Mouse (Mus musculus) forebrain, embryonic 15.5 days (tissue): ENCODE measurements at regions not wholly inside any gene's neighbourhood (a gene's known extent, or its start where the extent isn't known, plus 50 kb on each side); places are given as distances from the start of the nearest gene placed in this dataset. TPM values are rescaled to one million over a fixed set of nuclear protein-coding genes. Genes with fewer than 3 reads are reported as not detected.

Source experiments
- ATAC-seq: fragments of 200-750 bp; cut with Nextera tagmentation; replicated peaks from 2 replicates; pipeline ENCODE4 v1.8.0; 2017; ENCODE audit warnings: mild to moderate bottlenecking, moderate TSS enrichment, moderate library complexity
- H3K27ac ChIP-seq: fragments of 300-500 bp; sonication (generic); replicated peaks from 2 replicates; pipeline ENCODE4 v1.5.1; 2015; ENCODE audit warnings: mild to moderate bottlenecking, inconsistent platforms
- H3K27me3 ChIP-seq: fragments of 300-500 bp; sonication (generic); 2 replicates; pipeline ENCODE4 v1.6.1; 2015; ENCODE audit warnings: inconsistent platforms
- H3K36me3 ChIP-seq: fragments of 300-500 bp; sonication (generic); 2 replicates; pipeline ENCODE4 v1.6.1; 2015; ENCODE audit warnings: mild to moderate bottlenecking, inconsistent platforms
- H3K4me1 ChIP-seq: fragments of 300-500 bp; sonication (generic); 2 replicates; pipeline ENCODE4 v1.6.1; 2015; ENCODE audit warnings: inconsistent platforms
- H3K4me2 ChIP-seq: fragments of 300-500 bp; sonication (generic); replicated peaks from 2 replicates; pipeline ENCODE4 v1.6.1; 2015; ENCODE audit warnings: mild to moderate bottlenecking, inconsistent platforms
- H3K4me3 ChIP-seq: fragments of 300-500 bp; sonication (generic); 2 replicates; pipeline ENCODE4 v1.5.1; 2015; ENCODE audit warnings: mild to moderate bottlenecking, inconsistent platforms
- H3K9ac ChIP-seq: fragments of 300-500 bp; sonication (generic); replicated peaks from 2 replicates; pipeline ENCODE4 v1.6.1; 2015; ENCODE audit warnings: mild to moderate bottlenecking, inconsistent platforms
- H3K9me3 ChIP-seq: fragments of 300-500 bp; sonication (generic); 2 replicates; pipeline ENCODE4 v1.6.1; 2016; ENCODE audit warnings: inconsistent platforms
- WGBS: fragments of 180-500 bp; shearing (Covaris S2); methylation state at CpG from one replicate; pipeline ENCODE4 v1.1.7; 2015; ENCODE audit warnings: mixed read lengths; 5-methylcytosine and 5-hydroxymethylcytosine counted together
- microRNA counts: library from miRNA; unstranded; fragments of <30 nt; microRNA quantifications from one replicate; lab custom pipeline; 2016
- microRNA-seq: library from miRNA; unstranded; fragments of <30 nt; microRNA quantifications from one replicate; pipeline ENCODE4, GENCODE M21; 2016

DNA sequence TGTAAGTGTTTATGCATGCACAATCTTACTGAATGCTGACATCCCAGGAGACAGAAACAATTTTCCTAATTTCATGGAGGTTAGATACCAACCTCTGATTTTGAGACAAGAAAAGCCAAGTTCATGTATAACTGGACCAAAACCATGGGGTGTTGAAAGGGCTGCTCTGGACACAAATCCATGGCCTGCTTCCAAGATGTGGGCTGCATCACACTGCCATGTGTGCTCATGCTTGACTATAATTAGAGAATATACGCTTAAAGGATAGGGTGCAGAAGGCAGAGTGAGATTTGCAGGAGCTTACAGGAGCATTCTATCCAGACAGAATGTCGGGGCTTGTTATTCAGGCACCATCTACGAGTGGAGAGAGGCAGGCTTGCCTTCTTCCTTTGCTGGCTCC is 64.8 kb upstream of the Runx1 start:
- Histone ChIP-seq H3K9me3 (no peaks in the 10 kb centered on the region), H3K27ac (no peak overlapping the region), H3K4me1 (no peaks in the 10 kb centered on the region), H3K4me3 (no peak overlapping the region), H3K4me2 (no peak overlapping the region), H3K36me3 (no peaks in the 10 kb centered on the region), H3K9ac (no peak overlapping the region), H3K27me3 (no peaks in the 10 kb centered on the region)
- 76% methylated on average over 3 of the region's 3 CpGs for WGBS
- no peak for ATAC-seq

DNA sequence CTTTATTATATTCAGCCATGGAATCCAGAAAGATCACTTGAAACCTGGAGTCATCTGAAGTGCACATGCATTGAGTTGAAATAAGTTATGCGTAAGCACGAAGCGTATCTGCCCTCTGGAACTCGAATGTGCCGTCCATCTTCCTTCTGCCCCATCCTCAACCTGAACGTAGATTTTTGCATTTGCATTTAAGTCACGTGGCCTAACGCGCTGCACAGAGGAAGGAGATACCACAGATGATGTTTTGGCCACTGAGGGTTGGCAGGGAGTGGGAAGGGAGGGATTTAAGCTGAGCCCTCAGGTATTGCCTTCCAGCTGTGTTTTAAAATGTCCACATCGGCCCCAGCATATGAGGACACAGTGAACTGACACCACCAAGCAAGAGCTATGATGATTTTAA is 63.6 kb upstream of the Runx1 start:
- Histone ChIP-seq H3K4me1 (no peaks in the 10 kb centered on the region), H3K36me3 (no peaks in the 10 kb centered on the region), H3K4me2 (no peak overlapping the region), H3K27me3 (no peaks in the 10 kb centered on the region), H3K9ac (no peak overlapping the region), H3K27ac (no peak overlapping the region), H3K4me3 (no peak overlapping the region), H3K9me3 (no peaks in the 10 kb centered on the region)
- ATAC-seq, result no peak
- 92% methylated on average over 10 of the region's 10 CpGs for WGBS

DNA sequence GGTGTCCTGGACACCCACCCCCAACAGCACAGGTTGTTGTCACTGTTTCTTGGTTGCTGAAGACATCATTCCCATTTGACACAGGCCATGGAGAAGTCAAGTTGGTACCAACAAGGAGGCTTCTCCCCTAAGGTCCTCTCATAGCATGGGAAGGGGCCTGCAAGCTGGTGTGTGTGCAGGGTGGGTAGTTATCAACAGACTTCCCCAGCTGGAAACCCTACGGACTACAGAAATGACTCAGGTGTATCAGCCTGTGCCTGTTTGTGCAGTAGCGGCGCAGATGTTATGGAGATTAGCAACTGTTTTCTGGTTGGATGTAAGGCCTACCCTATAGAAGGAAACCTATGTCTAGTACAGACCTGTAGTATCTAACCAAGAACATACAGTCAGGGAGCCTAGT is 60.3 kb upstream of the Runx1 start:
- Histone ChIP-seq H3K4me2 (no peak overlapping the region), H3K9me3 (no peaks in the 10 kb centered on the region), H3K4me3 (no peak overlapping the region), H3K27me3 (no peaks in the 10 kb centered on the region), H3K36me3 (no peaks in the 10 kb centered on the region), H3K4me1 (no peaks in the 10 kb centered on the region), H3K27ac (no peak overlapping the region), H3K9ac (no peak overlapping the region)
- ATAC-seq, result no peak
- 97% methylated on average over 3 of the region's 3 CpGs for WGBS

DNA sequence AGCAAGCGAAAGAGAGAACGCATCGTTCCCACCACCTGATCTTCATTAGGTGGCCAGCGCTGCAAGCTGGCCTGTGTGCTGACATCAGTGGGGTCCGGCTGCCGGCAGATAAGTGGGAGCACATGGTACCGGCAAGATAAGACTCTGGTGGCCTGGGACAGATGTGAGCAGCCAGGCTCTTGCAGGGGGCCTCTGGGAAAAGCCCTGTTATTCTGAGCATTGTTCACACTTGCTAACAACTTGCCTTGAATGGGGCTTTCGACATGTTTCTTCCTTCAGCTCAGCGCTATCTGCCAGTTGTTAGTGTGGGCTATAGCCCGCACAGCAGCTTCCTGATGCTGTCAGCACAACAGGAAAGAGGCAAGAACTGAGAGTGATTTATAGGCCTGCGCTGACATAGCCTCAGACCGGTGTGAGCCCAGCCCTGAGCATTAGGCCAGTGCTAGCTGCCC is 57.9 kb upstream of the Runx1 start:
- no peaks in the 10 kb centered on the region for H3K4me1 ChIP-seq

DNA sequence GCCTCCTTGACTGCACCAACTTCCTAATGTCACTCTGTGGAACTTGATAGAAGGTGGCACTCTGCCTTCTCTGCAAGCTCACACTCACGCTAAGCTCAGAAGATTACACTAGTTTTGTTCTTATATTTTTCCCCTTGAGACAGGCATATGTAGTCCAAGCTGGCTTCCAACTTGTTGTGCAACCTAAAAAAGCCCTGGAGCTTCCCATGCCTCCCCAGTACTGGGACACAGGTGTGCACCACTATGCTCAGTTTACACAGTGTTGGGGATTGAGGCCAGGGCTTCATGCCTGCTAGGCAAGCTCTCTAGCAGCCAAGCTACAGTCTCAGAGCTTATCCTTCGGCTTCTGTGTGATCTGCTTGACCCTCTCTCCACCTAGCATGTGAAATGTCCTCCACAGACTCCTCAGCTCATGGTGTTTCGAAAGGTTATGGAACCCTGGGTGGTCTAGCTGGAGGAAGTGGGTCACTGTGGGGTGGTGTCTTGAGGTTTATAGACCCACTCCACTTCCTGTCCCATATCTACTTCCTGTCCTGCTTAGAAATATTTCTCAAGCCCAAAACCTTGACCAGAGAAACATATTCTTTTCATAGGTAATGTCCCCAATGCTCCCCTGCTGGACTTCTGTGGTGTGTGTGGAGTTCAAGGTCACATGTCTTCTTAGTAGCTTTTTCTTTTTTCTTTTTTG is 54.6 kb upstream of the Runx1 start:
- H3K4me3 ChIP-seq, result no peak overlapping the region
- H3K27ac ChIP-seq, result no peak overlapping the region
- H3K9me3 ChIP-seq, result no peaks in the 10 kb centered on the region
- 90% methylated on average over 3 of the region's 3 CpGs for WGBS
- ATAC-seq, result no peak
- H3K36me3 ChIP-seq, result no peaks in the 10 kb centered on the region
- H3K4me1 ChIP-seq, result no peaks in the 10 kb centered on the region
- no peak overlapping the region for H3K4me2 ChIP-seq
- no peaks in the 10 kb centered on the region for H3K27me3 ChIP-seq
- H3K9ac ChIP-seq, result no peak overlapping the region

More for the DNA sequence above, 57.9 kb upstream of the Runx1 start:
- whole genome bisulfite sequencing, result 84% methylated on average over 12 of the region's 12 CpGs
- no peak overlapping the region for H3K27ac ChIP-seq
- no peak overlapping the region for H3K4me2 ChIP-seq
- H3K4me3 ChIP-seq, result no peak overlapping the region
- no peaks in the 10 kb centered on the region for H3K9me3 ChIP-seq
- no peaks in the 10 kb centered on the region for H3K36me3 ChIP-seq
- no peak overlapping the region for H3K9ac ChIP-seq
- no peaks in the 10 kb centered on the region for H3K27me3 ChIP-seq
- ATAC-seq, result no peak

DNA sequence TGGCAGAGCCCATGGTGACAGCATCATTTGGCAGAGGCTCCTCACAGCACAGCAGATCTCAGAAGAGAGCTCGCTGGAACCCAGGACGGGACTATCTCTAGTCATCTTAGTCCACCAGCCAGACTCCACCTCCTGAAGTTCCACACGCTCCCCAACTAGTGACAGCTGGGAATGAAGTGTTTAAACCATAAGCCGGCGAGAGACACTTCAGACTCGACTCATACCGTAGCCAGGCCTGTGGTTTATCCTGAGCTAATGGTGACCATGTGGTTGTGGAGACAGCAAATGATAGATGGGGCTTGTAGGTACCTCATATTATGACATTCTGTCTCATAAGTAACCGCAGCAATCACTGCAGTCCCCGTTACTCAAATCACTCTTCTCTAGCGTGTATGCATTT is 52.1 kb upstream of the Runx1 start:
- H3K9me3 ChIP-seq, result no peaks in the 10 kb centered on the region
- H3K4me1 ChIP-seq, result no peaks in the 10 kb centered on the region
- no peaks in the 10 kb centered on the region for H3K36me3 ChIP-seq
- no peak overlapping the region for H3K4me2 ChIP-seq
- no peak for ATAC-seq
- H3K4me3 ChIP-seq, result no peak overlapping the region
- no peak overlapping the region for H3K9ac ChIP-seq
- WGBS, result 89% methylated on average over 10 of the region's 10 CpGs
- no peak overlapping the region for H3K27ac ChIP-seq
- no peaks in the 10 kb centered on the region for H3K27me3 ChIP-seq

MicroRNAs encoded in the stretch of these regions (microRNA counts, 519-probe panel; counts per million panel counts)
- microRNA mmu-miR-802 (lab: Ali Mortazavi, UCI), result not detected

Small RNAs in the stretch of these regions (microRNA-seq; reads per million reads assigned to microRNA genes)
- gene Gm28003 (not detected), gene Mir802 (not detected)
